Mouse (Mus musculus): Measurements from ENCODE around the gene Kat14. TPM values are rescaled to one million over a fixed set of nuclear protein-coding genes. Genes with fewer than 3 reads are reported as not detected.
A peak's percentile ranks its signal among the peaks of the same experiment; 100 is the strongest.

Gene Kat14
- total RNA-seq, 2 experiments from 2014 or later = 26.6 to 27.6 TPM

- DNase-seq (ENCODE audit: low spot score in 2 of 2) = no peak
These were observed 77.7 kb downstream of the Kat14 start for GRCm38 (mm10) chr2:144446360-144446999.

GRCm38 (mm10) chr2:144450378-144450777, 81.6 kb downstream of the Kat14 start:
- no peak for DNase-seq (ENCODE audit: low spot score in 2 of 2)

DNA sequence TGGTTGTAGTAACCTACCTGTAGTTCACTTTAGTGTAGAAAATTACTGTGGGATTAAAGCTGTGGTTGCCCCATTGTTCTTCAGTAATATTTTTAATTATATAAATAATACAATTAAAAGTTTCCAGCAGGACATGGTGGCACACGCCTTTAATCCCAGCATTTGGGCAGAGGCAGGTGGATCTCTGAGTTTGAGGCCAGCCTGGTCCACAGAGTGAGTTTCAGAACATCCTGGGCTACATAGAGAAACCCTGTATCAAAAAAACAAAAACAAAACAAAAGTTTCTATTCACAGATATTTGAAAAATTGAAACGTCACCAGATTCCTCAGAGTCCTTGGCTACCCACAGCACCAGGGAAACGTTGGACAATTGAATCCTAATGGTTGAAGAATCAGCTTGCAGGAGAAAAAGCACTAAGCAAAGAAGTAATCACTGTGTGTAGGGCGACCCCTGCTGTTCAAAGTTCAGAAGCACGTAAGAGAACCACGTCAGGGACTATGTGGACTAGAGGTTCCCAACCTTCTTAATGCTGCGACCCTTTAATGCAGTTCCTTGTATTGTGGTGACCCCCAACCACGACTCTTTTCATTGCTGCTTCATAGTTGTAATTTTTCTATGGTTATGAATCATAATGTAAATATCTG, 83.7 kb downstream of the Kat14 start:
- peak; percentile 77 to 91 for DNase-seq (ENCODE audit: low spot score in 2 of 2)

Other genes with a start within 250 kb of the Kat14 start
- 1 to 10 TPM; 3.4 to 4.4 TPM for gene Mgme1, start 98.3 kb upstream of the Kat14 start, total RNA-seq (2021)
- 10 to 100 TPM; 65.8 to 66.5 TPM for gene Snx5, start 98.1 kb upstream of the Kat14 start, total RNA-seq (2021)
- under 1 TPM; 0.35 to 0.91 TPM for gene Ovol2, start 36.8 kb upstream of the Kat14 start, total RNA-seq (2021)
- 1 to 10 TPM; 5.1 to 8.4 TPM for gene Pet117, start within 50 bp of the Kat14 start, total RNA-seq (2021)
- gene Dzank1, start 158.4 kb downstream of the Kat14 start, total RNA-seq (2021) = 100 to 1,000 TPM; 107 to 108 TPM
- 10 to 100 TPM; 24.5 to 24.6 TPM for gene Polr3f, start 158.7 kb downstream of the Kat14 start, total RNA-seq (2021)
- gene Rbbp9, start 181.9 kb downstream of the Kat14 start, total RNA-seq (2021) = 10 to 100 TPM; 24.1 to 27.8 TPM
- gene Sec23b, start 187.2 kb downstream of the Kat14 start, total RNA-seq (2021) = 10 to 100 TPM; 49.5 to 51.0 TPM
- 10 to 100 TPM; 50.5 to 58.7 TPM for gene Smim26, start 225.1 kb downstream of the Kat14 start, total RNA-seq (2021)
- gene Dtd1, start 230.9 kb downstream of the Kat14 start, total RNA-seq (2021) = 10 to 100 TPM; 54.8 to 55.5 TPM

Data from layer of hippocampus, postnatal 14 days (tissue).